Mouse (Mus musculus) frontal cortex, adult (tissue): ENCODE measurements around the gene Map4k1.

Experiments used
- ATAC-seq: cut with Nextera tagmentation; 2 replicates; pipeline ENCODE4 v1.9.2; 2017; ENCODE audit warnings: mild to moderate bottlenecking, moderate library complexity, mixed read lengths; ENCODE audit not compliant: low TSS enrichment

Gene Map4k1

DNA sequence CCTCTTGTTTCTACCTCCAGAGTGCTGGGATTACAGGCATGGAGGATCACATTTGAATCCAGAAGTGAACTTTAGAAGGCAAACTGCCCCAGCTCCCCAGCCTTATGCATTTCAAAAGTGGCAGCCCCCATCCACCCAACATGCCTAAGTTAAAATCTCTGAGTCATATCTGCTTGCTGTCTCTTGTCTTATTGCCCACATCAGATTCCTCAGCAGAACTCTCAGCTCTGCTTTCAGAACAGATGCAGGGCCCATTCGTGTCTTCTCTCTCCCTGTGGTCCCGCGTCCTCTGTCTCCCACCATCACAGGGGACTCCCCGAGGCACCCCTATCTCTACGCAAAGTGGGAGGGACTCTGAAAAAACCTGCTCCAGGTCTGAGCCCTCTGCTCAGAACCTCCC lies 44.3 kb downstream of the Map4k1 start:
- peak; percentile 73; the same call in 1 of the 2 replicates for ATAC-seq

DNA sequence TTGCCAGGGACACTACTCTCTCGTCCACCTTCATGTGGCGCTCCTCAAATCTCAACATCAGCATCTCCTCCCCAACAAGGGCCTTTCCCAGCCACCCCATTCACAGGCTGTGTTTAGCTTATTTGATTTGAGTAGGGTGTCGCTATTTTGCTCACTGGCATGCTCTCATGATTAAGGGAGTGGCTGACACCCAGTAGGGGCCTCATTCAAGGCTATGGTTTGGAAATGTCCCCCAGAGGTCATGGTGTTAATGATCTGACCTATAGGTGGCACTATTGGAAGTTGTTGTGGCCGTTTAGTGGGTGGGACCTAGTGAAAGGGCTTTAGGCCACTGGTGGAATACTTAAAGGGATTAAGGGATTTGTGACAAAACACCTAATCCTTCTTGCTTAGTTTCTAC lies 45.0 kb downstream of the Map4k1 start:
- ATAC-seq: no peak

DNA sequence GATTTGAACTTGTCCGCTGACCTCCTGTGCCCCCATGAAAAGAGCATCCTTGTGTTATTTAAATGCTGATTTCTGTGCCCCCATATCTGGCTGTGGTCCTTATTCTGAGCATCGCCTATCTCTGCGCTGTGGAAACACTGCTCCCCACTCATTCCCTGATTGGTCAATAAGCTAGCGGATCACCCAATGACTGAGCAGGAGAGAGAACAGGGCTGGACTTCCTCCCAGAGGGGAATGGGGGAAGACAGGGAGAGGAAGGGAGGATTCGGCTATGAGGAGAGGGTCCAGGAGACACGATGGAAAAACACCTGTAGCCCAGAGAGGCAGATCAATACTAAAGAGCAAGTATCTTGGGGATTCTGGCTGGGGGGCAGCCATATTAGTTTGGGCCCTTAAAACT lies 46.9 kb downstream of the Map4k1 start:
- no peak for ATAC-seq

- no peak for ATAC-seq
Observed at GRCm38 (mm10) chr7:29029690-29030656, 48.1 kb downstream of the Map4k1 start.

GRCm38 (mm10) chr7:29031641-29032040 lies 49.8 kb downstream of the Map4k1 start:
- no peak for ATAC-seq

DNA sequence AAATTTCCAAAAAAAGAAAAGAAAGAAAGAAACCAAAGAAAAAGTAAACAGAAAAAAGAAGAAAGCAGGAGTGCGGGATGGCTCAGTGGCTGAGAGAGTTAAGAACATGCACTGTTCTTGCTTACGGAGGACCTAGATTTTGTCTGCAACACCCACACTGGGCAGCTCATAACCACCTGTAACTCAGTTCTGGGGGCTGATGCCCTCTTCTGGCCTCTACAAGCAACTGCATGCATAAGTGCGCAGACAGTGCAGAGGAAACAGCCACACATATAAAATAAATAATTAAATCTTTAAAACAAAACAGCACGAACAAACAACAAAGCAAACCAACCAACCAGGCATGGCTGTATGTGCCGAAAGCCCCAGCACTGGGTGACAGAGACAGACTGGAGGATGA lies 50.8 kb downstream of the Map4k1 start:
- no peak for ATAC-seq

- ATAC-seq: no peak
Observed at GRCm38 (mm10) chr7:29037261-29037660, 55.4 kb downstream of the Map4k1 start.

DNA sequence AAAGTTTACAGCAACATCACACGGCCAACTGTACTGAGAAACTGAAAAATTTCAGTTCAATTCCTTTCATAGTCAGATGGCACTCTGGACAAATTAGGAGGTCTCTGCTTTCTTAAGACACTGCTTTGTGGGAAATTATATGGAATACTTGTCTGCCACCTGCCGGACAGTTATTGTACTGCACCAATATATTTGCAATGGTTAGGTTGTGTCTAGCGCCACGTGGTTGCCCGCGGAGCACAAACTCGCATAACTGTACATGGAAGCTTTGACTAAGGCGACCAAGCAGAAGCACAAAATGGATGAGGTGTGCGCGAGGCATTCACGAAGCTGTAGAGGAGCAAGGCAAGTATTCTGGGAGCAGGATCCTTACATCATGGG lies 57.7 kb downstream of the Map4k1 start:
- ATAC-seq: peak; percentile 65; the same call in 1 of the 2 replicates

- no peak for ATAC-seq
Observed at GRCm38 (mm10) chr7:29039985-29040661, 58.3 kb downstream of the Map4k1 start.

- ATAC-seq: no peak
Observed at GRCm38 (mm10) chr7:29041194-29041593, 59.3 kb downstream of the Map4k1 start.

DNA sequence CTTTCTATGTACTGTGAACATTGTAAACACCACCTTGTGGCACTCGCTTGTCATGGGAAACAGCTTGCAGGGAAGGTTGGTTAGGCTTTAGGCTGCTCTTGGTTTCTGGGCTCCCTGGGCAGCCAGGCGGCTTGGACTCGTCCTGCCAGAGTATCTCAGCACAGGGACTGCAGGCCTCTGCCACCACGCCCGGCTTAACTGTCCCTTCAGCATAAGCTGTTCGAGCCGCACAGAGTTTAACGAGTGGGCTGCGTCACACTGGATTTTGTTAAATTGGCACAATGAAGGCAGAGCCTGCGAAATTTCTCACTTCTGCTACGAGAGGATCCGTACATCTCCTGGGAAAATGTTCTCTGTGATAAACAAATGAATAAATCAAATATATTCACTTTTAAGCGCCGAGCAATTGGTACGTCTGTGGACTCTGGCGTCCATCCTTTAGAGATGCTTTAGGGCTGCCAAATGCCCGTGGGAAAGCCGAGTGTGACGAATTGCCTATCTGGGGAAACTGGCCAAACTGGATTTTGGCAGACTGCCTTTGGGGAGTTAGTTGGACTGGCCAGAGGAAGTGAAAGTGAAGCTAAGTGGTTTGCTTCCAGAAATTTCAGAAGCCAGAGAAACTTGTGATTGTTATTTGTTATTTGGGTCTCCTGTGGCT lies 61.3 kb downstream of the Map4k1 start:
- ATAC-seq: 0 out of 2 replicates have a peak, but pooled peaks have one; percentile 50

GRCm38 (mm10) chr7:29043674-29044057 lies 61.8 kb downstream of the Map4k1 start:
- ATAC-seq: no peak

GRCm38 (mm10) chr7:29044302-29044701 lies 62.5 kb downstream of the Map4k1 start:
- no peak for ATAC-seq

- no peak for ATAC-seq
Observed at GRCm38 (mm10) chr7:29046533-29046932, 64.7 kb downstream of the Map4k1 start.

- ATAC-seq: no peak
Observed at GRCm38 (mm10) chr7:29048070-29048469, 66.2 kb downstream of the Map4k1 start.

- ATAC-seq: no peak
Observed at GRCm38 (mm10) chr7:29048615-29049014, 66.8 kb downstream of the Map4k1 start.

DNA sequence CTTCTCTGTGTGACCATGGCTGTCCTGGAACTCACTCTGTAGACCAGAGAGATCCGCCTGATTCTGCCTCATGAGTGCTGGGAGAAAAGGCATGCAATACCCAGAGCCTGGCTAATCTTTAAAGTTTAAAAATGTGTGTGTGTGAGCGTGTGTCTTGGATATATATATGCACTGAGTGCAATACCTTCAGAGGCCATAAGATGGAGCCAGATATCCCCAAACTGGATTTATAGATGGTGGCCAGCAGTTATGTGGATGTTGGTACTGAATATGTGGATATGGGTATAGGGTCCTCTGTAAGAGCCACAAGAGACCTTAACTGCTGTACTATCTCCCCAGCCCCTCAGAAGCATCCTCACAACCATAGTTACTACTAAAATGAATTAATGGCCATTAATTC lies 68.9 kb downstream of the Map4k1 start:
- no peak for ATAC-seq

DNA sequence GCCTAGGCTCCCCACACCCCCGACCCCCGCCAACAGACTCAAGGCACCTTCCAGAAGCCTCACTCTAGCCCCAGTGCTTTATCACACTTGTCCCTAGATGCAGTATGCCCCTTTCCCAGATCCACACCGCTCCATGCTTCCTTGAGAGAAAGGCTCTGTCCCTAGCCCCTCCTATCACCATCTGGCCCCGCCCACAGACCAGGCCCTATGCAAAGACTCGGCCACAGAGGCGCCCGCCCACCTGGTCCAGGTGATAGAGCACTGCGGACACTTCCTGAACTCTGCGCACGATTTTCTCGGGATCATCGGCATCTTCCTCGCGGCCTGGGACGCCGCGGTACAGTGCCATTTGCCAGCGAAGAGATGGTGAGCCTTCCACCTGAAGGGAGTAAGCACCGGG lies 71.0 kb downstream of the Map4k1 start:
- no peak for ATAC-seq
